Mouse (Mus musculus) neutrophil, adult 59 days (primary cell): Measurements from ENCODE around the gene Slco3a1. TPM values are rescaled to one million over a fixed set of nuclear protein-coding genes. Genes with fewer than 3 reads are reported as not detected.

ENCODE experiments used
- total RNA-seq, 2 experiments: library from RNA; stranded (reverse); gene quantifications; 1 replicate in 1 of 2; 2 replicates in 1 of 2; pipeline ENCODE4 v1.2.4; 2023

The Slco3a1 gene
- total RNA-seq: 10 to 100 TPM; 39.8 to 41.9 TPM

GRCm38 (mm10) chr7:74554608-74555311, at the start of gene Slco3a1:
Gene Slco3a1 (minus strand): TSS chr7:74554780.

